In the genomic region with DNA sequence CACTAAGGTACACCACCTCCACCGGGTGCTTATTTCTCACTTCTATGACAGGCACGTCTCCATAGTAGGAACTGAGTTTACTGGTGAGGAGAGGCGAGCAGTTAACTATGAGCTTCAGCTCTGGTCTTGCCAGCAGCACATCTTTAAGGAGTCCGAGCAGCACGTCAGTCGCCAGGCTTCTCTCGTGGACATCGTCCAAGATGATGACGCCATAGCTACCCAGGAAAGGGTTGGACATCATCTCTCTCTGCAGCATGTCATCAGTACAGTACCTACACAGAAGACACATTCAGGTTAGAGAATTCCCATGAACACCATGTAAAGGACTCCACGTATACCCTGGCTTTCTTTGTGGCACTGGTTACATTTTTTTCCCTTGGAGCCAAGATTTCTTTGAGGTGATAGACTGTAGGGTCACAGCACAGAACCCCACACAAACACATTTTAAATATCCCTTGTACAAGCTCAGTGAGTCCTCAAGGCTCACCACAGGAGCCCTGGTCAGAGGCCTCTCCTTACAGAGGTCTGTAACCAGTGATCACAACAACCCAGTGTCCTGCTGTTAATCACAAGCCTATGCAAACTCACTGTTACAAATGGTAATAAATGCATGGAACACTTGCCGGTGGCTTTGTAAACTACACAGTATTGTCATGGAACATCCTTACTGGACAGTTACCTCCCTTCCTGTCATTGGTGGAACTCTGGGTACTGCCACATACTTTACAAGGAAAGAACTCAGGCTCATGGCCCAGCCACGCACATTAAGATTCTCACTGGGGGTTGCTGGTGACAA, we compare ENCODE assay signal across 29 mouse cellular contexts. TPM values are rescaled to one million over a fixed set of nuclear protein-coding genes. Genes with fewer than 3 reads are reported as not detected.
DNase-seq lines count a peak whose midpoint lies in the region; ATAC-seq and TF ChIP-seq lines count a peak whose summit lies in the region.
"Had no signal": no experiment of that assay in that cellular context is flagged by ENCODE, and none has a peak within 500 bp of the region (broad histone marks: within the 10 kb centered on the region; RNA-seq: fewer than 3 reads in every experiment).

No protein-coding gene starts in this region.

- H3K27ac ChIP-seq in heart, postnatal 0 days (ENCODE audit: low read depth) = peak overlapping the region; percentile 91
- H3K27ac ChIP-seq: hindbrain, embryonic 14.5 days; kidney, embryonic 15.5 days; left cerebral cortex, adult 2 months; limb, embryonic 12.5 days; liver, embryonic 15.5 days; neural tube, embryonic 12.5 days; stomach, postnatal 0 days had no signal

- ATAC-seq in heart, postnatal 0 days (ENCODE audit: insufficient read depth, low read depth) = no peak
- ATAC-seq: midbrain, embryonic 16.5 days had no signal

- TF ChIP-seq CTCF in heart, postnatal 0 days (IDR thresholded peaks at IDR 0.05; ENCODE audit: low read depth) = no peak

- intact Hi-C loops in heart, postnatal 10 days (cut with DNase I) = no loop called here
- intact Hi-C loops in heart, postnatal 36 days (cut with DNase I) = no loop called here

- peaks cover 26% of the 10 kb centered on the region for H3K36me3 ChIP-seq in heart, postnatal 0 days (replicated peaks; ENCODE audit: control insufficient read depth, insufficient read depth, low read length)
- H3K36me3 ChIP-seq: liver, embryonic 15.5 days had no signal

- peaks cover 45% of the 10 kb centered on the region for H3K4me1 ChIP-seq in heart, postnatal 0 days (ENCODE audit: control insufficient read depth, insufficient read depth)
- H3K4me1 ChIP-seq: liver, embryonic 15.5 days; neural tube, embryonic 12.5 days had no signal

- no peak for TF ChIP-seq EP300 in heart, postnatal 0 days (IDR thresholded peaks at IDR 0.05; ENCODE audit: low read depth)

- H3K4me3 ChIP-seq in heart, postnatal 0 days (ENCODE audit: low read depth, low read length) = no peak overlapping the region
- H3K4me3 ChIP-seq: kidney, embryonic 15.5 days; left cerebral cortex, adult 2 months; limb, embryonic 12.5 days; liver, embryonic 15.5 days; neural tube, embryonic 12.5 days had no signal

- no peaks in the 10 kb centered on the region for H3K9me3 ChIP-seq in heart, postnatal 0 days (replicated peaks; ENCODE audit: control insufficient read depth, low read length)
- H3K9me3 ChIP-seq: G1E; kidney, embryonic 15.5 days; limb, embryonic 12.5 days; liver, embryonic 15.5 days; neural tube, embryonic 12.5 days had no signal

- H3K4me2 ChIP-seq in heart, postnatal 0 days (ENCODE audit: low read depth, low read length) = no peak overlapping the region
- H3K4me2 ChIP-seq: hindbrain, embryonic 14.5 days; kidney, embryonic 15.5 days; limb, embryonic 12.5 days; liver, embryonic 15.5 days; lung, embryonic 14.5 days; midbrain, embryonic 11.5 days; neural tube, embryonic 12.5 days had no signal

- H3K9ac ChIP-seq in heart, postnatal 0 days (replicated peaks; ENCODE audit: low read depth, low read length) = no peak overlapping the region
- H3K9ac ChIP-seq: hindbrain, embryonic 14.5 days; kidney, embryonic 15.5 days; limb, embryonic 12.5 days; liver, embryonic 15.5 days; lung, embryonic 14.5 days; neural tube, embryonic 12.5 days had no signal

- 81% methylated on average over 12 of the region's 12 CpGs for WGBS in heart, postnatal 0 days

- DNase-seq in cerebellum, postnatal 14 days = peak; percentile 52 to 61
- no peak for DNase-seq in cerebellum, adult 8-10 months
- DNase-seq in heart, adult 11 months = peak; percentile 84
- DNase-seq in heart, postnatal 10 days = no peak
- DNase-seq in heart, postnatal 0 days (ENCODE audit: low spot score) = no peak
- DNase-seq in heart, postnatal 36 days = no peak
- peak; percentile 46 for DNase-seq in ZHBTc4 (ENCODE audit: low read depth, low spot score)
- DNase-seq: cerebellum, adult 11 months; gastrocnemius, postnatal 36 days; kidney, adult 18-20 months; kidney, postnatal 25 days; lung, postnatal 36 days; thymus, adult 18-20 months; thymus, postnatal 25 days had no signal

- H3K27me3 ChIP-seq in heart, postnatal 0 days (ENCODE audit: control insufficient read depth, insufficient read depth, low read length) = no peaks in the 10 kb centered on the region
- H3K27me3 ChIP-seq: kidney, embryonic 15.5 days; limb, embryonic 12.5 days; liver, embryonic 15.5 days; neural tube, embryonic 12.5 days had no signal

RNA-seq across cellular contexts. Expression of a gene that starts 32.9 kb away (rescaled TPM):
- total RNA-seq in heart, postnatal 10 days (2021) = 10 to 100 TPM; 14.9 to 17.0 TPM
- 15.3 and 30.8 TPM in 2 replicates for total RNA-seq in heart, postnatal 0 days (2014; rRNA removed; ENCODE audit: low replicate concordance)
- 35.0 and 38.2 TPM in 2 replicates for polyA plus RNA-seq in heart, postnatal 0 days (2015; fragmentation: Nextera tagmentation; extraction: Ambion mirVana)
- total RNA-seq in heart, postnatal 36 days (2021) = 10 to 100 TPM; 20.9 to 21.7 TPM

RNA-seq across cellular contexts. Expression of a gene that starts 33.6 kb away (rescaled TPM):
- 10 to 100 TPM; 53.3 to 54.8 TPM for total RNA-seq in heart, postnatal 10 days (2021)
- total RNA-seq in heart, postnatal 0 days (2014; rRNA removed; ENCODE audit: low replicate concordance) = 24.3 and 46.1 TPM in 2 replicates
- polyA plus RNA-seq in heart, postnatal 0 days (2015; fragmentation: Nextera tagmentation; extraction: Ambion mirVana) = 87.4 and 93.1 TPM in 2 replicates
- 10 to 100 TPM; 50.5 to 51.8 TPM for total RNA-seq in heart, postnatal 36 days (2021)

RNA-seq across cellular contexts. Expression of a gene that starts 33.9 kb away (rescaled TPM):
- not detected for total RNA-seq in heart, postnatal 10 days (2021)
- total RNA-seq in heart, postnatal 0 days (2014; rRNA removed; ENCODE audit: low replicate concordance) = not detected in 2 replicates
- polyA plus RNA-seq in heart, postnatal 0 days (2015; fragmentation: Nextera tagmentation; extraction: Ambion mirVana) = 0.08 and 0.41 TPM in 2 replicates
- total RNA-seq in heart, postnatal 36 days (2021) = not detected
- total RNA-seq: G1E; gastrocnemius, postnatal 36 days; hematopoietic stem cell, adult 5-6 weeks; liver, adult 2 months; megakaryocyte, adult 5-6 weeks had no signal
- polyA plus RNA-seq: G1E; liver, adult 2 months; liver, embryonic 15.5 days; spleen, adult 2 months had no signal

RNA-seq across cellular contexts. Expression of a gene that starts 39.8 kb away (rescaled TPM):
- total RNA-seq in heart, postnatal 10 days (2021) = 10 to 100 TPM; 41.7 to 44.0 TPM
- 59.8 and 64.3 TPM in 2 replicates for total RNA-seq in heart, postnatal 0 days (2014; rRNA removed; ENCODE audit: low replicate concordance)
- polyA plus RNA-seq in heart, postnatal 0 days (2015; fragmentation: Nextera tagmentation; extraction: Ambion mirVana) = 33.1 and 37.1 TPM in 2 replicates
- total RNA-seq in heart, postnatal 36 days (2021) = 10 to 100 TPM; 42.0 to 44.4 TPM

Comparison
In these comparisons a context has a peak if more than half of its experiments do, and no peak if none do; other contexts are left out.
1. DNase-seq: peak in cerebellum, postnatal 14 days (2 of 2), heart, adult 11 months (single experiment) and ZHBTc4 (single experiment); none in cerebellum, adult 8-10 months (single experiment), heart, postnatal 10 days (0 of 2), heart, postnatal 0 days (single experiment) and heart, postnatal 36 days (0 of 2).